Mouse (Mus musculus) testis, postnatal 14 days (tissue): ENCODE measurements at regions not wholly inside any gene's neighbourhood (a gene's known extent, or its start where the extent isn't known, plus 50 kb on each side); places are given as distances from the start of the nearest gene placed in this dataset.

Experiments
- DNase-seq: peaks from one replicate; pipeline ENCODE4 v3.0.0; 2021; ENCODE audit warnings: low spot score

- DNase-seq, result no peak
Measured at GRCm38 (mm10) chrX:77190863-77191262, 319.9 kb upstream of the Tbl1x start.

- DNase-seq, result peak; percentile 80
Measured at GRCm38 (mm10) chrX:77208726-77209125, 302.1 kb upstream of the Tbl1x start.

DNA sequence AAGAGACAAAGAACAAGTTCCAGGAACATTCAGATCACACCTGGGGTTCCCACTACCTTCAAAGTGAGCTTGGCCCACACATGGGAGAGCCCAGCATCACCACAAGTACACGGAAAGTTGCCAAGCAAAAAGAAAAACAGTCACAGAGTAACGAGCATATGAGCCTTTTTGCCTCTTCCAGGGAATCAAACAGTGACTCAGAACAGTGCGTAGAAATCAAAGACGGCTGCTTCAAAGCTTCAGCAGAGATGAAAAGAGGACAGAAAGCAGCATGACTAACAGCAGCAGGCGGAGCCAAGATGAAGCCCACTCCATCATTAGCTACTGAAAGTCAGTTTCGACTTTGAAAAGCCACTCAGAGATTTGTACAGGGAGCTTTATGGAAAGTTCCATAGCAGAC is 291.5 kb upstream of the Tbl1x start:
- no peak for DNase-seq
